Mouse (Mus musculus): Measurements from ENCODE around the gene Cstad. TPM values are rescaled to one million over a fixed set of nuclear protein-coding genes. Genes with fewer than 3 reads are reported as not detected.

Cstad gene
- polyA plus RNA-seq, 1 experiment from 2014 or later: 1.2 TPM

- DNase-seq (no peak), ATAC-seq (ENCODE audit: low FRiP score, low TSS enrichment) (no peak)
- Histone ChIP-seq H3K27me3 (ENCODE audit: control insufficient read depth, insufficient read depth, low read length) (no peaks in the 10 kb centered on the region), H3K27ac (replicated peaks; ENCODE audit: low read depth, low read length) (no peak overlapping the region), H3K4me3 (replicated peaks; ENCODE audit: low read depth, low read length) (no peak overlapping the region), H3K9ac (replicated peaks; ENCODE audit: low read length) (no peak overlapping the region), H3K4me2 (ENCODE audit: low read length) (no peak overlapping the region), H3K36me3 (ENCODE audit: control insufficient read depth, insufficient read depth, low read length) (no peaks in the 10 kb centered on the region), H3K9me3 (ENCODE audit: control insufficient read depth, low read length) (no peaks in the 10 kb centered on the region), H3K4me1 (ENCODE audit: control insufficient read depth, insufficient read depth, low read length) (peaks cover 13% of the 10 kb centered on the region; the same call in 1 of the 2 replicates)
- WGBS: 93% methylated on average over 3 of the region's 3 CpGs
These were observed 32.5 kb downstream of the Cstad start for GRCm38 (mm10) chr2:30627338-30627737.

- Histone ChIP-seq H3K27ac (replicated peaks; ENCODE audit: low read depth, low read length) (peak overlapping the region; percentile 86), H3K4me2 (ENCODE audit: low read length) (no peak overlapping the region), H3K9ac (replicated peaks; ENCODE audit: low read length) (no peak overlapping the region), H3K36me3 (ENCODE audit: control insufficient read depth, insufficient read depth, low read length) (no peaks in the 10 kb centered on the region), H3K4me3 (replicated peaks; ENCODE audit: low read depth, low read length) (no peak overlapping the region), H3K9me3 (ENCODE audit: control insufficient read depth, low read length) (no peaks in the 10 kb centered on the region), H3K27me3 (ENCODE audit: control insufficient read depth, insufficient read depth, low read length) (no peaks in the 10 kb centered on the region), H3K4me1 (ENCODE audit: control insufficient read depth, insufficient read depth, low read length) (peaks cover 13% of the 10 kb centered on the region; the same call in 1 of the 2 replicates)
- DNase-seq (no peak), ATAC-seq (ENCODE audit: low FRiP score, low TSS enrichment) (no peak)
- WGBS: 94% methylated on average over 17 of the region's 17 CpGs
These were observed 33.5 kb downstream of the Cstad start for GRCm38 (mm10) chr2:30628374-30628773.

GRCm38 (mm10) chr2:30629038-30629761 lies 34.4 kb downstream of the Cstad start:
- Histone ChIP-seq H3K4me2 (ENCODE audit: low read length) (peak overlapping the region; percentile 31), H3K9me3 (ENCODE audit: control insufficient read depth, low read length) (no peaks in the 10 kb centered on the region)
- ATAC-seq (ENCODE audit: low FRiP score, low TSS enrichment): no peak

GRCm38 (mm10) chr2:30629860-30630259 lies 35.0 kb downstream of the Cstad start:
- H3K27me3 ChIP-seq (ENCODE audit: control insufficient read depth, insufficient read depth, low read length): no peaks in the 10 kb centered on the region
- H3K9me3 ChIP-seq (ENCODE audit: control insufficient read depth, low read length): no peaks in the 10 kb centered on the region
- H3K9ac ChIP-seq (replicated peaks; ENCODE audit: low read length): no peak overlapping the region
- peak overlapping the region; percentile 31 for H3K4me2 ChIP-seq (ENCODE audit: low read length)
- ATAC-seq (ENCODE audit: low FRiP score, low TSS enrichment) (no peak), DNase-seq (no peak)
- H3K4me3 ChIP-seq (replicated peaks; ENCODE audit: low read depth, low read length): no peak overlapping the region
- 67% methylated on average over 4 of the region's 4 CpGs for WGBS
- H3K4me1 ChIP-seq (ENCODE audit: control insufficient read depth, insufficient read depth, low read length): peaks cover 13% of the 10 kb centered on the region; the same call in 1 of the 2 replicates
- H3K27ac ChIP-seq (replicated peaks; ENCODE audit: low read depth, low read length): peak overlapping the region; percentile 86
- no peaks in the 10 kb centered on the region for H3K36me3 ChIP-seq (ENCODE audit: control insufficient read depth, insufficient read depth, low read length)

More at GRCm38 (mm10) chr2:30629038-30629761, 34.4 kb downstream of the Cstad start:
- Histone ChIP-seq H3K4me1 (ENCODE audit: control insufficient read depth, insufficient read depth, low read length) (peaks cover 13% of the 10 kb centered on the region; the same call in 1 of the 2 replicates), H3K27me3 (ENCODE audit: control insufficient read depth, insufficient read depth, low read length) (no peaks in the 10 kb centered on the region), H3K4me3 (replicated peaks; ENCODE audit: low read depth, low read length) (no peak overlapping the region), H3K36me3 (ENCODE audit: control insufficient read depth, insufficient read depth, low read length) (no peaks in the 10 kb centered on the region), H3K9ac (replicated peaks; ENCODE audit: low read length) (no peak overlapping the region), H3K27ac (replicated peaks; ENCODE audit: low read depth, low read length) (peak overlapping the region; percentile 86)
- 58% methylated on average over 14 of the region's 14 CpGs for WGBS
- DNase-seq: peak; percentile 86

- Histone ChIP-seq H3K4me3 (replicated peaks; ENCODE audit: low read depth, low read length) (no peak overlapping the region), H3K4me1 (ENCODE audit: control insufficient read depth, insufficient read depth, low read length) (peaks cover 9% of the 10 kb centered on the region), H3K9me3 (ENCODE audit: control insufficient read depth, low read length) (no peaks in the 10 kb centered on the region), H3K36me3 (ENCODE audit: control insufficient read depth, insufficient read depth, low read length) (no peaks in the 10 kb centered on the region), H3K27ac (replicated peaks; ENCODE audit: low read depth, low read length) (no peak overlapping the region; the same call in 1 of the 2 replicates), H3K27me3 (ENCODE audit: control insufficient read depth, insufficient read depth, low read length) (no peaks in the 10 kb centered on the region), H3K4me2 (ENCODE audit: low read length) (no peak overlapping the region), H3K9ac (replicated peaks; ENCODE audit: low read length) (no peak overlapping the region)
- DNase-seq: no peak
- WGBS: 87% methylated on average over 5 of the region's 5 CpGs
- ATAC-seq (ENCODE audit: low FRiP score, low TSS enrichment): no peak
These were observed 41.4 kb downstream of the Cstad start for GRCm38 (mm10) chr2:30636266-30636671.

- 88% methylated on average over 6 of the region's 6 CpGs for WGBS
- Histone ChIP-seq H3K36me3 (ENCODE audit: control insufficient read depth, insufficient read depth, low read length) (no peaks in the 10 kb centered on the region), H3K4me1 (ENCODE audit: control insufficient read depth, insufficient read depth, low read length) (peaks cover 13% of the 10 kb centered on the region), H3K9me3 (ENCODE audit: control insufficient read depth, low read length) (no peaks in the 10 kb centered on the region), H3K4me3 (replicated peaks; ENCODE audit: low read depth, low read length) (no peak overlapping the region), H3K9ac (replicated peaks; ENCODE audit: low read length) (no peak overlapping the region), H3K4me2 (ENCODE audit: low read length) (no peak overlapping the region), H3K27ac (replicated peaks; ENCODE audit: low read depth, low read length) (0 out of 2 replicates have a peak overlapping the region, but pooled peaks have one; percentile 1), H3K27me3 (ENCODE audit: control insufficient read depth, insufficient read depth, low read length) (no peaks in the 10 kb centered on the region)
- ATAC-seq (ENCODE audit: low FRiP score, low TSS enrichment) (no peak), DNase-seq (no peak)
These were observed 43.2 kb downstream of the Cstad start for GRCm38 (mm10) chr2:30637991-30638390.

GRCm38 (mm10) chr2:30640021-30640481 lies 45.2 kb downstream of the Cstad start:
- Histone ChIP-seq H3K27me3 (ENCODE audit: control insufficient read depth, insufficient read depth, low read length) (no peaks in the 10 kb centered on the region), H3K4me3 (replicated peaks; ENCODE audit: low read depth, low read length) (no peak overlapping the region), H3K9me3 (ENCODE audit: control insufficient read depth, low read length) (no peaks in the 10 kb centered on the region), H3K36me3 (ENCODE audit: control insufficient read depth, insufficient read depth, low read length) (no peaks in the 10 kb centered on the region), H3K27ac (replicated peaks; ENCODE audit: low read depth, low read length) (peak overlapping the region; percentile 61), H3K4me1 (ENCODE audit: control insufficient read depth, insufficient read depth, low read length) (peaks cover 15% of the 10 kb centered on the region), H3K4me2 (ENCODE audit: low read length) (no peak overlapping the region), H3K9ac (replicated peaks; ENCODE audit: low read length) (no peak overlapping the region)
- peak; percentile 60; the same call in 1 of the 2 replicates for ATAC-seq (ENCODE audit: low FRiP score, low TSS enrichment)
- DNase-seq: peak; percentile 65
- WGBS: 10% methylated on average over 11 of the region's 11 CpGs

GRCm38 (mm10) chr2:30642810-30643209 lies 48.0 kb downstream of the Cstad start:
- H3K4me3 ChIP-seq (replicated peaks; ENCODE audit: low read depth, low read length): no peak overlapping the region
- H3K4me1 ChIP-seq (ENCODE audit: control insufficient read depth, insufficient read depth, low read length): peaks cover 38% of the 10 kb centered on the region
- no peak overlapping the region for H3K9ac ChIP-seq (replicated peaks; ENCODE audit: low read length)
- no peaks in the 10 kb centered on the region for H3K36me3 ChIP-seq (ENCODE audit: control insufficient read depth, insufficient read depth, low read length)
- no peaks in the 10 kb centered on the region for H3K9me3 ChIP-seq (ENCODE audit: control insufficient read depth, low read length)
- DNase-seq (no peak), ATAC-seq (ENCODE audit: low FRiP score, low TSS enrichment) (no peak)
- WGBS: 38% methylated on average over 5 of the region's 5 CpGs
- peak overlapping the region; percentile 37; the same call in 1 of the 2 replicates for H3K27ac ChIP-seq (replicated peaks; ENCODE audit: low read depth, low read length)
- no peaks in the 10 kb centered on the region for H3K27me3 ChIP-seq (ENCODE audit: control insufficient read depth, insufficient read depth, low read length)
- H3K4me2 ChIP-seq (ENCODE audit: low read length): no peak overlapping the region

GRCm38 (mm10) chr2:30643422-30643821 lies 48.6 kb downstream of the Cstad start:
- Histone ChIP-seq H3K4me3 (replicated peaks; ENCODE audit: low read depth, low read length) (no peak overlapping the region), H3K9ac (replicated peaks; ENCODE audit: low read length) (no peak overlapping the region), H3K4me2 (ENCODE audit: low read length) (no peak overlapping the region), H3K27ac (replicated peaks; ENCODE audit: low read depth, low read length) (no peak overlapping the region), H3K36me3 (ENCODE audit: control insufficient read depth, insufficient read depth, low read length) (no peaks in the 10 kb centered on the region), H3K9me3 (ENCODE audit: control insufficient read depth, low read length) (no peaks in the 10 kb centered on the region), H3K4me1 (ENCODE audit: control insufficient read depth, insufficient read depth, low read length) (peaks cover 43% of the 10 kb centered on the region), H3K27me3 (ENCODE audit: control insufficient read depth, insufficient read depth, low read length) (no peaks in the 10 kb centered on the region)
- DNase-seq: no peak
- no peak for ATAC-seq (ENCODE audit: low FRiP score, low TSS enrichment)
- WGBS: 83% methylated on average over 7 of the region's 7 CpGs

Measured in midbrain, embryonic 14.5 days (tissue).